Mouse (Mus musculus) olfactory bulb, adult 2 months (tissue): Measurements from ENCODE around the gene Abca4.

Experiments
- CTCF ChIP-seq: fragments of 200-500 bp; IDR thresholded peaks from 2 replicates; pipeline ENCODE4 v1.5.1; 2012; ENCODE audit warnings: low read depth, mild to moderate bottlenecking, low read length, moderate library complexity; ENCODE audit not compliant: insufficient read depth
- POLR2A ChIP-seq: fragments of 200-500 bp; IDR thresholded peaks from 2 replicates; pipeline ENCODE4 v1.6.1; 2012; ENCODE audit warnings: mild to moderate bottlenecking, low read depth, low read length, moderate library complexity; ENCODE audit not compliant: insufficient read depth

DNA sequence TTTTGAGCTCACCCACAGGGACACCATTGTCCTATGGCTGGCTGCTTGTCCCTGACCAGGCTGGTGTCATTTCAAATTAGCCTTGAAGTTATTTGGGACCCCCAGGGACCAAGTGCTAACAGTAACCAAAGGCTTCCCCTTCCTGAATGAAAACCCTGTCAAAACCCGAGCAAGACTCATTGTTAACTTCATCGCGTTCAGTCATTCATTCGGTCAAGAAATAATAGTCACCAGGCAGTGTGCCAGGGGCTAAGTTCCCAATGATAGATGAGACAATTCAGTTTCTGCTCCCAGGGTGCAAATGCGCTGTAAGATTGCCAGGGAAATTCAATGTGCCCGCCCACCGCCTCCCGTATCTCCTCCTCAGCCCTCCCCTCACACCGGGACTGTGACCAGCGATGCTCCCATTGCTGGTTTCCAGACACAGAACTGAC is 2.0 kb downstream of the Abca4 start:
- TF ChIP-seq CTCF (no peak), POLR2A (no peak)
